Mouse (Mus musculus) heart, embryonic 15.5 days (tissue): ENCODE data around the gene Eml5. TPM values are rescaled to one million over a fixed set of nuclear protein-coding genes. Genes with fewer than 3 reads are reported as not detected.

Experiments used
- ATAC-seq: fragments of 200-750 bp; cut with Nextera tagmentation; replicated peaks from 2 replicates; pipeline ENCODE4 v1.8.0; 2017; ENCODE audit warnings: low read depth, moderate TSS enrichment; ENCODE audit not compliant: insufficient number of reproducible peaks, insufficient read depth, low FRiP score
- H3K27ac ChIP-seq: fragments of 300-500 bp; sonication (generic); 2 replicates; pipeline ENCODE4 v1.5.1; 2015; ENCODE audit warnings: mild to moderate bottlenecking, inconsistent platforms
- H3K27me3 ChIP-seq: fragments of 300-500 bp; sonication (generic); 2 replicates; pipeline ENCODE4 v1.6.1; 2015; ENCODE audit warnings: inconsistent platforms
- H3K36me3 ChIP-seq: fragments of 300-500 bp; sonication (generic); 2 replicates; pipeline ENCODE4 v1.6.1; 2015; ENCODE audit warnings: mild to moderate bottlenecking, inconsistent platforms
- H3K4me1 ChIP-seq: fragments of 300-500 bp; sonication (generic); replicated peaks from 2 replicates; pipeline ENCODE4 v1.6.1; 2015; ENCODE audit warnings: inconsistent platforms
- H3K4me2 ChIP-seq: fragments of 300-500 bp; sonication (generic); 2 replicates; pipeline ENCODE4 v1.6.1; 2015; ENCODE audit warnings: inconsistent platforms, mild to moderate bottlenecking, moderate library complexity
- H3K4me3 ChIP-seq: fragments of 300-500 bp; sonication (generic); 2 replicates; pipeline ENCODE4 v1.5.1; 2015; ENCODE audit warnings: mild to moderate bottlenecking, inconsistent platforms
- H3K9ac ChIP-seq: fragments of 300-500 bp; sonication (generic); 2 replicates; pipeline ENCODE4 v1.6.1; 2015; ENCODE audit warnings: mild to moderate bottlenecking, inconsistent platforms
- H3K9me3 ChIP-seq: fragments of 300-500 bp; sonication (generic); replicated peaks from 2 replicates; pipeline ENCODE4 v1.6.1; 2016; ENCODE audit warnings: inconsistent platforms
- WGBS: fragments of 180-500 bp; shearing (Covaris S2); methylation state at CpG from one replicate; pipeline ENCODE4 v1.1.7; 2015; ENCODE audit warnings: mixed read lengths; 5-methylcytosine and 5-hydroxymethylcytosine counted together
- polyA plus RNA-seq: library from polyadenylated mRNA; unstranded; fragments of >200 nt; fragmentation: Nextera tagmentation; extraction: Ambion mirVana; gene quantifications from 2 replicates; pipeline ENCODE4 v1.2.1, GENCODE M21; 2015

Gene Eml5
- polyA plus RNA-seq, 1 experiment from 2014 or later = 4.8 TPM

DNA sequence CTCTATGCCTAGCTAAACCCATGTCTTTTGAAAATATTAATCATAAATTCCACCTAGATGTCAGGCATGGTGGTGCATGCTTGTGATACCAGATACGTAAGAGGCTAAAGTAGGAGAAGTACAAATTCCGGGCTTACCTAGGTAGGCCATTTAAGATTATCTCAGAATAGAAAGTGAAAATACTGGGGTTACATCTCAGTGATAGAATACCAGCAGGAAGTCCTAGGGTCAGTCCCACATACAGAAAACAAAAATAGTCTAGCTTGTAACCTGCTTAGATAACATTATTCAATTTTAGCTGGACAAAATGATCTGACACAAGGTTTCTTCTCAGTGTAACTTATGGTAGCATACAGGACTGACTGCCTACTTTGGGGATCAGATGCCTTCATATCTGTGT, 135.0 kb downstream of the Eml5 start:
- Histone ChIP-seq H3K27ac (no peak overlapping the region), H3K4me3 (no peak overlapping the region), H3K9ac (no peak overlapping the region), H3K36me3 (peaks cover 72% of the 10 kb centered on the region), H3K4me1 (no peaks in the 10 kb centered on the region), H3K9me3 (no peaks in the 10 kb centered on the region), H3K4me2 (no peak overlapping the region), H3K27me3 (no peaks in the 10 kb centered on the region)
- no peak for ATAC-seq
- 80% methylated on average over 2 of the region's 2 CpGs for WGBS

- Histone ChIP-seq H3K36me3 (peaks cover 67% of the 10 kb centered on the region), H3K4me2 (no peak overlapping the region), H3K9ac (no peak overlapping the region), H3K27me3 (no peaks in the 10 kb centered on the region), H3K27ac (no peak overlapping the region), H3K9me3 (no peaks in the 10 kb centered on the region), H3K4me1 (no peaks in the 10 kb centered on the region), H3K4me3 (no peak overlapping the region)
- ATAC-seq = no peak
- WGBS = 92% methylated on average over 6 of the region's 6 CpGs
These were observed 141.6 kb downstream of the Eml5 start for GRCm38 (mm10) chr12:98759700-98760099.

DNA sequence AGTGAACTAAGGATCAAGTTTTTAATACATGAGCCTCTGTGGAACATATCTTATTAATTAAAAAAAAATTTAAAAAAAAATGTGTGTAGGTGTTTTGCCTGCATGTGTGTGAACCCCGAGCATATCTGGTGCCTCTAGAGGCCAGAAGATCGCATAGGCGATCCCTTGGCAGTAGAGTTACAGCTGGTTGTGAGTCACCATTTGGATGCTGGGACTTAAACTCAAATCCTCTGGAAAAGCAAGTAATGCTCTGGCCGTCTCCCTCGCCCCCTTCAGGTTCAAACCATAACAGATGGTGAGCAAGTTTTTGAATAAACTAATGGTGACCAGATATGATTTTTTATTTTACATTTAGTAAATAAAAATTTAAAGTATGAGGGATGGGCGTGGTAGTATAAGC, 143.6 kb downstream of the Eml5 start:
- Histone ChIP-seq H3K36me3 (peaks cover 59% of the 10 kb centered on the region), H3K4me2 (no peak overlapping the region), H3K9me3 (no peaks in the 10 kb centered on the region), H3K27me3 (no peaks in the 10 kb centered on the region), H3K27ac (no peak overlapping the region), H3K9ac (no peak overlapping the region), H3K4me1 (no peaks in the 10 kb centered on the region), H3K4me3 (no peak overlapping the region)
- 82% methylated on average over 6 of the region's 6 CpGs for WGBS
- ATAC-seq = no peak

DNA sequence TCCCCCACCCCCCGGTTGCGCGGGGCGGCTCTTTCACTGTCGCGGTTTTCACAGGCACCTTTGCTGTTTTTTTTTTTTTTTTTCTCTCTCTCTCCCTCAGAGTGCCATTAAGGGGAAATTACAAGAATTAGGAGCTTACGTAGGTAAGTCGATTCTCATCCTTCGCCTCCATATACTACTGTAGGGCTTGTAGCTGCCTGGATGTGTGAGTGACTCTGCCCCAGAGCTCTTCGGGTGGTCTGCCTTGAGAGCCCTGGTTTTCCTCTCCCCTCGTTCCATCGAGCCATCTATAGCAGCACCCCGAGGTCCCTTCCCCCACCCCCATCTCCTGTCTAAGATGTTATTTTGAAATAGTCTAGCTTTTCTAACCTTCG, 153.9 kb downstream of the Eml5 start:
- H3K9ac ChIP-seq = peak overlapping the region; percentile 95
- peak overlapping the region; percentile 70 for H3K4me2 ChIP-seq
- no peaks in the 10 kb centered on the region for H3K36me3 ChIP-seq
- H3K27me3 ChIP-seq = no peaks in the 10 kb centered on the region
- peak overlapping the region; percentile 92 for H3K27ac ChIP-seq
- under 1% methylated on average over 13 of the region's 14 CpGs for WGBS
- H3K4me1 ChIP-seq = peaks cover 26% of the 10 kb centered on the region
- ATAC-seq = no peak
- peak overlapping the region; percentile 93 for H3K4me3 ChIP-seq
- no peaks in the 10 kb centered on the region for H3K9me3 ChIP-seq

GRCm38 (mm10) chr12:98746746-98747379, 154.4 kb downstream of the Eml5 start, which contains the start of gene Zc3h14:
Gene Zc3h14, plus strand, starts transcription at chr12:98746964.
- Histone ChIP-seq H3K36me3 (no peaks in the 10 kb centered on the region), H3K4me3 (peak within 1 kb of the TSS; percentile 93), H3K9me3 (no peaks in the 10 kb centered on the region), H3K4me1 (peaks cover 26% of the 10 kb centered on the region), H3K9ac (peak within 1 kb of the TSS; percentile 95), H3K27ac (peak within 1 kb of the TSS; percentile 92), H3K27me3 (no peaks in the 10 kb centered on the region), H3K4me2 (peak within 1 kb of the TSS; percentile 70)
- under 1% methylated on average over 74 of the region's 87 CpGs for WGBS
- ATAC-seq = peak; percentile 92

GRCm38 (mm10) chr12:98746131-98746530, 155.2 kb downstream of the Eml5 start:
- no peaks in the 10 kb centered on the region for H3K36me3 ChIP-seq
- H3K4me3 ChIP-seq = no peak overlapping the region; the same call in 1 of the 2 replicates
- peaks cover 31% of the 10 kb centered on the region for H3K4me1 ChIP-seq
- WGBS = 14% methylated on average over 2 of the region's 2 CpGs
- 0 out of 2 replicates have a peak overlapping the region, but pooled peaks have one; percentile 30 for H3K27ac ChIP-seq
- H3K4me2 ChIP-seq = no peak overlapping the region
- H3K9me3 ChIP-seq = no peaks in the 10 kb centered on the region
- H3K9ac ChIP-seq = no peak overlapping the region
- no peaks in the 10 kb centered on the region for H3K27me3 ChIP-seq
- ATAC-seq = peak; percentile 44; the same call in 1 of the 2 replicates

DNA sequence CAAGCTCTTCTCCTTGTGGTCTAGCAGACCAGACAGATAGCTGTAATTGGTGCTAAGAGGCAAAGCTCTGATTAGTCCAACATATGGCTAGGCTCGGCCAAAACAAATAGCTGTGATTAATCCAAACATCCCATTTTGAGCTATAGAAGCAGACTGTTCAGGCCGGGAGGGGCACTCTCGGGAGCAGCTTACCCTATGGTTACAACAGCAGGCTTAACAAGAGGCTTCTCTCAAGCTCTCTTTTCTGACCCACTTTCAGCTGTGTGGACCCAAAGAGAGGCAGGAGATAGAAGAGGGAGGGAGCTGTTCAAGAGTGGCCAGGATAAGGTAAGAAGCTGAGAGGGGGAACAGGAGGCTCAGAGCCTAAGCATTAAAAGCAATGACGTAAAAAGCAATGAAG, 155.7 kb downstream of the Eml5 start:
- ATAC-seq = no peak
- no peaks in the 10 kb centered on the region for H3K9me3 ChIP-seq
- 54% methylated on average over 4 of the region's 4 CpGs for WGBS

DNA sequence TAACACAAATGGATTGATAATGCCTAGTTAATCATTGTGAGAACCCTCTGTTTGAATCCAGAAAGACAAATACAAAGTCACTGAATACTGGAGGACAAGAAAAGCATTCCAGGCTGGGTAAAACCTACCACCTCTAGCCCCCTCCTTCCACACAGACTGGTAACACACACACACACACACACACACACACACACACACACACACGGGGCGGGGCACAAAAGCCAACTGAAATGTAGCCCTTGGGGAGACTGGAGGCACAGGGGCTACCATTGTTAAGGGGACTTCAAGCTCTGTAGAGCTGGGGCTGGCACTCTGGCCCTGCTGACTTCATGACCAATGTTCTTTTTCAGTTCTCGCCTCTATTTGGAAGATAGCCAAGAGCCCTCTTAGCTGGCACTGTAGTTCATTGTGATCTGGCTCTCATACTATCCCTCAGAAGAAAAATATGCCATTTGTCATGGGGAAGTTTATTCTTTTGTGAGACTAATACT, 160.2 kb downstream of the Eml5 start:
- Histone ChIP-seq H3K27me3 (no peaks in the 10 kb centered on the region), H3K36me3 (no peaks in the 10 kb centered on the region), H3K27ac (peak overlapping the region; percentile 81), H3K9me3 (no peaks in the 10 kb centered on the region), H3K4me2 (no peak overlapping the region), H3K4me3 (no peak overlapping the region), H3K4me1 (peaks cover 19% of the 10 kb centered on the region), H3K9ac (no peak overlapping the region)
- WGBS = 39% methylated on average over 3 of the region's 3 CpGs
- peak; percentile 56 for ATAC-seq

More for the DNA sequence above, 155.7 kb downstream of the Eml5 start:
- H3K9ac ChIP-seq = no peak overlapping the region
- H3K27ac ChIP-seq = no peak overlapping the region
- H3K4me1 ChIP-seq = peaks cover 34% of the 10 kb centered on the region
- H3K36me3 ChIP-seq = no peaks in the 10 kb centered on the region
- H3K4me3 ChIP-seq = no peak overlapping the region
- H3K27me3 ChIP-seq = no peaks in the 10 kb centered on the region
- H3K4me2 ChIP-seq = no peak overlapping the region

GRCm38 (mm10) chr12:98737801-98738350, 163.4 kb downstream of the Eml5 start:
- peak overlapping the region; percentile 97 for H3K9ac ChIP-seq
- H3K4me3 ChIP-seq = peak overlapping the region; percentile 85
- 0 out of 2 replicates have a peak, but pooled peaks have one; percentile 15 for ATAC-seq
- no peaks in the 10 kb centered on the region for H3K9me3 ChIP-seq
- WGBS = 8% methylated on average over 7 of the region's 7 CpGs
- no peaks in the 10 kb centered on the region for H3K27me3 ChIP-seq
- peak overlapping the region; percentile 59 for H3K4me2 ChIP-seq
- H3K4me1 ChIP-seq = peaks cover 40% of the 10 kb centered on the region
- H3K27ac ChIP-seq = peak overlapping the region; percentile 98
- H3K36me3 ChIP-seq = no peaks in the 10 kb centered on the region

DNA sequence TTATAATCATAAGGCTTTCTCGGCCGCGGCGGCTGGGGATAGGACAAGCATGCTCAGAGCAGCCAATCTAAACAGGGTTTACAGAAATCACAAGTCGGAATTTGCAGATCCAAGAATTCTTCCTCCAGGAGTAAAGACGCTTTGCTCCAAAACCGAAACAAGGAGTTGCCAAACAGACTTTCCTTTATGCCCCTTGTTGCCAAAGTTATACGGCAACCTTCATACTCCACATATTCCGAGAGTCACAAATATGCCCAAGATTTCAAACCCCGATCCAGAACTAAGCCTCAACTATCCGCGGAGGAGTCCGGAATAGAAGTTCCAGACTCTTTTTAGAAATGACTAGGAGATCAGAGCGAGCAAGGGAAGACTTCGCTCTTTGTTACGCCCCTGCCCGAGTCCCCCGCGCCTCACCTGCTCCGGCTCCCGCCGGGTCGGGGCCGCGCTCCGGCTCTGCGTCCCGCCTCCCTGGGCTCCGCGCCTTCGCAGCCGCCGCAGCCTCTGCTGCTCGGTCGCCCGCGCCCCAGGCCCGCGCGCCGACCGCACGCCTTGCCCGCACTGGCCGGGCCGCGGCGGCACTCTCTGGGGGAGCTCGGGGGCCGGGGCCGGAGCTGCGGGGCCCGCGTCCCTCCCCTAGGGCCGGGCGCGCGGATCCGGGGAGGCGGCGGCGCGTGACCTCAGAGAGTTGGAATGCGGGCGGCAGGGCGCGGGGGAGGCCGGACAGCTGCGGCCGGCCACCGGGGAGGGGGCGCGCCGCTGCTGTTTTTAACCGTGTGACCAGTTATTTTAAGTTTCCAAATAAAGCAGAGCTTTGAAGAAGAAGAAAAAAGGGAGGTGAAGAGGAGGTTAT, 164.1 kb downstream of the Eml5 start, which contains the start of gene Ptpn21:
Ptpn21 (minus strand) TSS at position 455 of the 850 bp plus-strand sequence.
- Histone ChIP-seq H3K27me3 (no peaks in the 10 kb centered on the region), H3K27ac (peak within 1 kb of the TSS; percentile 98), H3K36me3 (no peaks in the 10 kb centered on the region), H3K4me1 (peaks cover 40% of the 10 kb centered on the region), H3K4me3 (peak within 1 kb of the TSS; percentile 85), H3K9ac (peak within 1 kb of the TSS; percentile 97), H3K4me2 (peak within 1 kb of the TSS; percentile 59), H3K9me3 (no peaks in the 10 kb centered on the region)
- peak; percentile 77 for ATAC-seq
- WGBS = under 1% methylated on average over 75 of the region's 75 CpGs
